Mouse (Mus musculus): Measurements from ENCODE around the gene Exoc8.

Gene Exoc8

DNA sequence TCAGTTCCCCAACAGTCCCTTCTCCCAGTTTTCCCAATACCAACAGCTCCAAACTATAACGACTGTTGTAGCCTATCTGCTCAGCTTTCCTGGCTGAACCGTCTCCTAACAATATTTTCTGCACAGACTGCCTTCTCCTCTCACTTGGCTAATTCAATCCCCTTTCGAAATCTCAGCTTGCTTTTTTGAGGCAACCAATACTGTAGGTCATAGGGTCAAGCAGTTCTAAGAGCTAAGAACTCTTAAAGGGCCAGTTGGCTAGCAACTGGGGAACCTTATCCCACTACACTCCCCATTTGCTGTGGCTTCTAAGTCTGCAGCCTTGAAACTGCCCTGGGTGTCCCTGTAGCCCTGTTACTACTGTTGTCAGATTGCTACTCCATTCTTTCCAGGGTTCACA, 52.4 kb downstream of the Exoc8 start:
- no peak for DNase-seq
